Mouse (Mus musculus) adrenal gland (tissue): ENCODE measurements around the gene Vmn1r34.
"Not testable (repeated sequence)": the region's sequence is repeated elsewhere in the genome, so short reads cannot be mapped to it uniquely, and the experiment has no call there.

Experiments used
- intact Hi-C: fragments of 180-260 bp; cut with DNase I; formaldehyde crosslinking; loops from one replicate; pipeline ENCODE4 v1.15.1; 2025
- long read RNA-seq, 2 experiments: library from polyadenylated mRNA; unstranded; transcript quantifications; one replicate each; pipeline ENCODE4 v2.0.0; 2020; ENCODE audit warnings: borderline replicate concordance in 1 of 2; ENCODE audit not compliant: insufficient replicate concordance in 1 of 2

The Vmn1r34 gene
- long read RNA-seq, experiment 1: 0 reads
- long read RNA-seq, experiment 2: 0 reads

DNA sequence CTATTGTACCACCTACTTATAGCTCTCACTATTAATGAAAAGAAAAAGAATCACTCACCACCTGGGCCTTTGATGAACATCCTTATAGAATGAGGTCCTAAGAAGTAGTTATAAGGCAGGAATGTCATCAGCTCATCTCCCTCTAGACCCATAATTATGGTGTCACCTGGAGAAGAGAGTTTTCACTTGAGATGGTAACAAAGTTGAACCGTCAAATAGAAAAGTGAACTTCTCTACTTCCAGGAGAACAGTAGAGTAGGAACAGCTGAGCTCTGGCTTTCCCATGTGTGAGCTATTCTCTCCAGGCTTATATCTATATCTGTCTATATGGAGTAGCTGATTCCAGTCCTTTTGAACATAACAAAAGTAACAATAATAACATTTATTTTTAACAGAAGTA lies at the start of gene Vmn1r34:
TSS of gene Vmn1r34 (minus strand) at position 101 of the 400 bp plus-strand sequence.
- intact Hi-C loops: no loop called here

DNA sequence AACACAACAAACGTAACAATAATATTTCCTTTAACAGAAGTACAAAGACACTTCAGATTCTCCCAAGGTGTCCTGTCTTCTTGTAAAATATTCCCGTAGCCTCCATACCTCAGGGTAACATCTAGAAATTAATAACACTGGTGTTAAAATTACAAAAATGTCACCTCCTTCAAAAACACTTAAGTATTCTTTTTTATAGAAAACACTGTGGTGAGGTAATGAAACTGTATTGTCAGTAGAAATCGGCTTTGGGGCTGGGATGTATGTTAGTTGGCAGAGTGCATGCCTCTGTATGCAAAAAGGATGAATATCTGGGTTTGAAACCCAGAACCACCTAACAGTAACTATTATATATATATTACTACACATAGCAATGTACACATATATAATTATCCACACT lies 42.1 kb upstream of the Vmn1r34 start, which contains the start of gene Vmn1r35:
TSS of gene Vmn1r35 (minus strand) at position 101 of the 400 bp plus-strand sequence.
- intact Hi-C loops: no loop called here

GRCm38 (mm10) chr6:66618182-66618581 lies 25.5 kb downstream of the Vmn1r34 start, which contains the start of gene Vmn1r33:
Vmn1r33 (minus strand) TSS chr6:66618282.
- intact Hi-C loops: not testable (repeated sequence)

DNA sequence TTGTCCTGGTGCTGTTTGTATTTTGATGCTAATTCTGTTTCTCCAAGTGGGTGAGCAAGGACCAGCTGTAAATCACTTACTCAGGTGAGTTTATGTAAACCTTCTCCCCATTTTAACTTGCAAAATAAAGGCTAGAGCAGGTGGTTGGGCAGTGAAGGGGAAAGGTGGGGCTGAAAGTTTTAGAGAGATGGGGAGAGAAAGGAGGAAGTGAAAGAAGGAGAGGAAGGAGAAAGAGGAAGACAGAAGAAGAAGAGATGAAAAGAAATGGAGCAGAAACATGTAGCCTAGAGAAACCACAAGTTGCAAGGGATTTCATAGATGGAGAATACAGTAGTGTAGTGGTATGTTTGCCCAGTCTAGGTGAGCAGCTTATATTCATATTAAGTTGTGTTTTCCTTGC lies 47.9 kb downstream of the Vmn1r34 start:
- intact Hi-C loops: no loop called here
